Mouse (Mus musculus): ENCODE data around the gene Ccdc146.

- TF ChIP-seq CTCF (conservative IDR thresholded peaks at IDR 0.05; ENCODE audit: low read length): no peak
- no peak for TF ChIP-seq POU5F1 (IDR thresholded peaks at IDR 0.05; ENCODE audit: borderline replicate concordance, low read length)
Observed at GRCm38 (mm10) chr5:21381986-21382385, 42.5 kb downstream of the Ccdc146 start.
